Mouse (Mus musculus) urinary bladder, adult 18-20 months (tissue): ENCODE results near the gene Cabin1.

Source experiments
- DNase-seq, 2 experiments: peaks; one replicate each; pipeline ENCODE4 v3.0.0; 2022; ENCODE audit warnings: low spot score in 2 of 2, mixed read lengths in 2 of 2

The Cabin1 gene

GRCm38 (mm10) chr10:75636084-75636786, 127.9 kb downstream of the Cabin1 start:
- DNase-seq: no peak

GRCm38 (mm10) chr10:75635693-75636055, 128.5 kb downstream of the Cabin1 start:
- DNase-seq: peak; percentile 76 to 86

GRCm38 (mm10) chr10:75635019-75635692, 129.0 kb downstream of the Cabin1 start:
- no peak for DNase-seq

- no peak for DNase-seq
Observed at GRCm38 (mm10) chr10:75634610-75635009, 129.5 kb downstream of the Cabin1 start.

GRCm38 (mm10) chr10:75633576-75634139, 130.5 kb downstream of the Cabin1 start:
- no peak for DNase-seq

- DNase-seq: no peak
Observed at GRCm38 (mm10) chr10:75633048-75633447, 131.1 kb downstream of the Cabin1 start.

- no peak for DNase-seq
Observed at GRCm38 (mm10) chr10:75632633-75633032, 131.5 kb downstream of the Cabin1 start.

- DNase-seq: no peak
Observed at GRCm38 (mm10) chr10:75627490-75627889, 136.7 kb downstream of the Cabin1 start.

- DNase-seq: no peak
Observed at GRCm38 (mm10) chr10:75626991-75627390, 137.2 kb downstream of the Cabin1 start.

GRCm38 (mm10) chr10:75625920-75626319, 138.2 kb downstream of the Cabin1 start:
- no peak for DNase-seq

GRCm38 (mm10) chr10:75620818-75621217, 143.3 kb downstream of the Cabin1 start:
- DNase-seq: no peak

GRCm38 (mm10) chr10:75616044-75616443, 148.1 kb downstream of the Cabin1 start:
- DNase-seq: no peak

GRCm38 (mm10) chr10:75610486-75610885, 153.7 kb downstream of the Cabin1 start:
- DNase-seq: no peak

GRCm38 (mm10) chr10:75608975-75609374, 155.2 kb downstream of the Cabin1 start:
- no peak for DNase-seq

GRCm38 (mm10) chr10:75607253-75607652, 156.9 kb downstream of the Cabin1 start:
- DNase-seq: no peak

GRCm38 (mm10) chr10:75605162-75605846, 158.8 kb downstream of the Cabin1 start:
- no peak for DNase-seq

- DNase-seq: no peak
Observed at GRCm38 (mm10) chr10:75600189-75600730, 163.9 kb downstream of the Cabin1 start.
